Mouse (Mus musculus) heart, postnatal 25 days (tissue): ENCODE measurements around the gene Rnf168. TPM values are rescaled to one million over a fixed set of nuclear protein-coding genes. Genes with fewer than 3 reads are reported as not detected.
A peak's percentile ranks its signal among the peaks of the same experiment; 100 is the strongest.

Source experiments
- DNase-seq: peaks from one replicate; pipeline ENCODE4 v3.0.0; 2022; ENCODE audit warnings: low spot score
- intact Hi-C: fragments of 180-260 bp; cut with DNase I; formaldehyde crosslinking; loops from one replicate; pipeline ENCODE4 v1.15.1; 2025
- microRNA-seq: library from miRNA; unstranded; fragments of <30 nt; microRNA quantifications from one replicate; pipeline ENCODE4 v1.2.0, GENCODE M21; 2022
- total RNA-seq, 2 experiments: library from RNA; stranded (reverse); gene quantifications; 2 replicates each; pipeline ENCODE4 v1.2.3; 2021

The Rnf168 gene
- total RNA-seq, 2 experiments from 2014 or later, result 13.2 to 15.0 TPM

DNA sequence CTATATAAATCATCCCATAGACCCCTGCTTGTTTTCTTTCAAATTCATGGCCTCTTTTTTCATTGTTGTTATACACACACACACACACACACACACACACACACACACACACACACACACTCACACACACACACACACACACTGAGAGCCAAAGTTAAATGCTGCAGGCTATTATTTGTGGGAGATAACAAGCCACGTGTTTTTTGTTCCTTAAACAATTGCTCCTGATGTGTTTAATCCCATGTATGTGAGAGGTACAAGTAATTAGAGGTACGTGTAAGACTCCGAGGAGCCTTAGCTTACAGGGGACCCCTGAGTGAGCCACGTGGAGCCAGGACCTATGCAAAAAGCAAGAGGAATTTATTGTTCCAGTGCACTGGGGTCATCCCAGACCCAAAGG is 34.7 kb downstream of the Rnf168 start:
- intact Hi-C loops, result no loop called here
- no peak for DNase-seq

DNA sequence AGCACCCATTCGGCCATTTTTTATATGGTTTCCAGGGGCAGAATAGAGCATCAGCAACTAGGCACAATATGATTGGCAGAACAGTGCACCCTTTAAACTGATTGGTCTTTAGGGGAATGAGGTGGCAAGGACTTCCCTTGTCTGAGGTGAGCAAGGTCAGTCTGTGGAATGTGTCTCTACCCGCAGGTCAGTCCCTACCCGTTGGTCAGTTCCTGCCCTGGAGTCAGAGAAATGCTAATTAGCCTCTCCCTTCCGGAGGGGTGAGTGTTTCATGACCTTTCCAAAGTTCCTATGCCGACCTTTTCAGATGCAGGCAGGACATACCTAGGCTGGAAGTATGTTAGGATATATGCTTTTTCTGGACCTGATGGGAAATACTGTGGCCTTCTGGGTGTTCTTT is 35.1 kb downstream of the Rnf168 start:
- intact Hi-C loops, result no loop called here
- DNase-seq, result no peak

DNA sequence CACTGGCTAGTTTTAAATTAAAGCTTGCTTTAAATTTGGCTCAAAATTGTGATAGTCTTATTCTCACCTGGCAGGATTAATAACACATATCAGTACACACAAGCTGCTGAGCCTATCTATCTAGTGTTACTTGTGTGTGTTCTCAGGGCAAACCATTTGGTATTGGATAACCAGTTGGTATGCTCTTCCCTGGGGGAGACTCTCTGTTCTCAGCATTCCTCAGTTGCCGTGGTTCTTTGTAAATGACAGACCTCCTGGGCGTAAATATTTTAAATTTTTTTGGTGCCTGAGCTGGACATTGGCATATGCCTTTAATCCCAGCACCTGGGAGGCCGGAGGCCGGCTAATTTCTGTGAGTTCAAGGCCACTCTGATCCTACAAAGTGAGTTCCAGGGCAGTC is 35.6 kb downstream of the Rnf168 start:
- intact Hi-C loops, result no loop called here
- no peak for DNase-seq

DNA sequence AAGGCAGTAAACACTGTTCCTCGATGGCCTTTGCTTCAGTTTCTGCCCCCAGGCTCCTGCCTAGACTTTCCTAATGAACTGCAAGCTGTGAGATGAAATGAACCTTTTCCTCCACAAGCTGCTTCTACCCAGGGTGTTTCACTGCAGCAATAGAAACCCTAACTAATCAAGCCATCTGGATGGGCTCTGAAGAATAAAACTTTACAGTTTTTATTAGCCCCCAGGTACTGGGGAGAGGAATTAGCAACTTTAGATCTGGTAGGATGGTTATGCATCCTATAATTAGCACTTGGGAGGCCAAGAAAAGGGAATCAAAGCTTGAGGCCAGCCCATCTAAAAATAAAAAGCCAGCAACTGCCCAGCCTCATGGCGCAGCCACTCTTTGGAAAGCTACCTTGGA is 39.3 kb downstream of the Rnf168 start:
- intact Hi-C loops, result no loop called here
- DNase-seq, result no peak

DNA sequence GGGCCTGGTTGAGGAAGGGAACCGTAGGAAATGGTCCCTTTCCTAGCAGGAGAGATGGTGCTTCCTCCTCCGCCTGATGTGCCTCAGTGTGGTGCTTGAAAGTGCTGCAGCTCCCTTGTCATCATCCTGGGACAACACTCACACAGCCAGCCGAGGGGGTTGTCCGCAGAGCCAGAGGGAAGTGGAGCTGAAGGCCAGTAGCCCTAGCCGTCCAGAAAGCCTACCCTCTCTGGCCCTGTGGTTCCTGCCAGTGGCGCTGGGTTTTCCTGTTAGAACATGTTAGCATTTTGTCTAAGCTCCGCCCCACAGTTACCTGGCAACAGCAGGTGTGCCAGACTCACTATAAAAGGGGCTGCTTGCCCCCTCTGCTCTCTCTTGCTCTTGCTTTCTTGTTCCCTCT is 46.7 kb downstream of the Rnf168 start:
- intact Hi-C loops, result no loop called here
- no peak for DNase-seq

DNA sequence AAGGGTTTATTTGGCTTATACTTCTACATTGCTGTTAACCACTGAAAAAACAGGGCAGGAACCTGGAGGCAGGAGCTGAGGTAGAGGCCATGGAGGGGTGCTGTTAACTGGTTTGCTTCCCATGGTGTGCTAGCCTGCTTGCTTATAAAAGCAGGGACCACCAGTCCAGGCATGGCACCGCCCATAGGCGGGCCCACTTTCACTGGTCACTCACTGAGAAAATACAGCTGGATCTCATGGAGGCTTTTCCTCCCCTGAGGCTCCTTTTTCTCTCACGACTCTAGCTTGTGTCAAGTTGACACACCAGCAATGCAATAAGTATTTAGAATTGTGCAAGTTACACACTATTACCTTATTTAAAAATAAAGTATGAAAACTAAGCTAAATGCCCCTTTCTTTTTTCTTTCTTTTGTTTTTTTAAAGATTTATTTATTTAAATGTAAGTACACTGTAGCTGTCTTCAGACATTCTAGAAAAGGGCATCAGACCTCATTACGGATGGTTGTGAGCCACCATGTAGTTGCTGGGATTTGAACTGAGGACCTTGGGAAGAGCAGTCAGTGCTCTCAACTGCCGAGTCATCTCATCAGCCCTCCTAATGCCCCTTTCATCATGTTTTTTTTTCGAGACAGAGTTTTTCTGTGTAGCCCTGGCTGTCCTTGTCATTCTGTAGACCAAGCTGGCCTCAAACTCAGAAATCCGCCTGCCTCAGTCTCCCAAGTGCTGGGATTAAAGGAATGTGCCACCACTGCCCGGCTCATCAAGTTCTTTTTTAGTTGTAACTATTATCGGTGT is 53.8 kb downstream of the Rnf168 start:
- DNase-seq, result no peak
- intact Hi-C loops, result loop anchor here (5.0 kb wide), 2 partner anchors 54 to 101 kb away; partner anchors contain the start of genes Pcyt1a and Rnf168

DNA sequence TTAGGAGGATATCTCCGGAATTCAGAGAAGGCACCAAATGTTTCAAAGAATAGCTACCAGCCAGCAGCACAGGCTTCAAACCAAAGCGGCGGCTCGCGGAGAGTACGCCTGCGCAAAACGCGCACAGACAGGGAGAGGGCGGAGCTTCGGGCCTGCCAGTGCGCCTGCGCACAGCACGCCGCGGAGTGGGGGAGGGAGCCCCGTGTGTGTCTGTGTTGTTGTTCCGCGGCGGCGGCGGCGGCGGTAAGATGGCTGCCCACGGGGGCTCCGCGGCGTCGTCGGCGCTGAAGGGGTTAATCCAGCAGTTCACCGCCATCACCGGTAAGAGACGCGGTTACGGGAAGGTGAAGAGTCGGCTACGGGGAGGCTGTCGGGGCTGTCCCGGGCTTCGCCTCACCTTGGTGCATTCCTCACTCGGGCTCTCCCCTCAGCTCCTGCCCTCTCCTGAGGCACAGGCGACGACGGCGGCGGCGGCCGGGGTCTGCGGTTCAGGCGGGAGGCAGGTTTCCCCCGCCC is 54.8 kb downstream of the Rnf168 start, which contains the start of gene Ubxn7:
TSS of gene Ubxn7 (plus strand) at position 218 of the 516 bp plus-strand sequence.
- intact Hi-C loops, result loop anchor here (5.0 kb wide), 2 partner anchors 55 to 100 kb away; partner anchors contain the start of genes Pcyt1a and Rnf168

DNA sequence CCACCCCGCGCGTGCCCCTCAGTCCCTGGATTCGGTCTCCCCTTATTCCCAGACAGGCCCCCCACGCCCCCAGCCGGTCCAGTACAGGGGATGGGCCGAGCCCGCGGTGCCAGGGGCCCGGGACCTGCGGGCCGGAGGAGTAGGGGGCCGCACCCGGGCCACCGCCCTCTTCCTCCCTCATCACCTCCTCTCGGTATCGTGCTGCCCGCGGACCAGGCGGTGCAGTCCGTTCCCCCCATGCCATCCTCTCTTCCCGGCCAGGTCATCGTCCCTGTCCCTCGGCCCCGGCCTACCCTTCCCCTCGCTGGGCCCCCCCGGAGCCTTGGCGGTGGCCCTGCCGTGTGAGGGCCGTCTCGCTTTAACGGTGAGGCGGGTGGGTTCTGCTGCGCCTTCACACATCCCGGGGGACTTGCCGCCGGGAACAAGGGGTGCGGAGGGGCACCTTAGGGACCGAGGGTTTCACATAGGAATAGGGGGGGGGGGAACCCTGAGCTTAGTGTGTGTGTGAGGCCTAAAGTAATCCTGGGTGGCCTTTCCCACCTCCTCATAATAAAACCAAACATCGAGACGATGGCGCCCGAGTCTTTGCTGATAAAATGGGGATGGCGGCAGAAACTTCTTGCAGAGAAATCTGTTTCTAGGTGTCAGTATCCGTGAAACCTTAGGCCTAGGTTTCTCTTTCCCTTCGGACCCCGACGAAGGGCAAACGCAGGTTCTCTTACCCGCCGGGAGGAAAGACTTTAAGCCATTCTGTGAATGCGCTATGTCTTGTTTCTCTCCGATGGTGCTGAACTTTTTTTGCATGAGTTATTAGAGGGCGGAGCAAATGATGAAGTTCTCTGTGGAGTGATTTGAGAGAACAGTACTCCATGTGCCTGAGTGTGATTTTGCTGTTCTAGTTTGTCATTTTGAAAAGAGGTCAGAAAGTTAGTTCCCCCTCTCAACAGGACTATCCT is 55.6 kb downstream of the Rnf168 start:
- intact Hi-C loops, result loop anchor here (5.0 kb wide), 2 partner anchors 56 to 99 kb away; partner anchors contain the start of genes Pcyt1a and Rnf168
- peak; percentile 14 for DNase-seq

More for the DNA sequence above, 54.8 kb downstream of the Rnf168 start, which contains the start of gene Ubxn7:
- DNase-seq, result peak; percentile 95

DNA sequence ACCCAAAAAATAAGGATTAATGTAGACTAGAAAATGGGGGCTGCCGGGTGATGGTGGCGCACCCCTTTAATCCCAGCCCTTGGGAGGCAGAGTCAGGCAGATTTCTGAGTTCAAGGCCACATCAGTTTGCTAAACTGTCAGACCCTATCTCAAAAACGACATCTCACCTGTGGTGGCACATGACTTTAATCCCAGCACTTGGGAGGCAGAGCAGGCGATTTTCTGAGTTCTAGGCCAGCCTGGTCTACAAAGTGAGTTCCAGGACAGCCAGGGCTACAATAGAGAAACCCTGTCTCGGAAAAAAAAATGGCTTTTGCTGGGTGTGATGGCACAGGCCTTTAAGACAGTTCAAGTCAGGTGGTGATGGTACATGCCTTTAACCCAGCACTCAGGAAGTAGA is 57.9 kb downstream of the Rnf168 start:
- DNase-seq, result no peak
- intact Hi-C loops, result no loop called here

DNA sequence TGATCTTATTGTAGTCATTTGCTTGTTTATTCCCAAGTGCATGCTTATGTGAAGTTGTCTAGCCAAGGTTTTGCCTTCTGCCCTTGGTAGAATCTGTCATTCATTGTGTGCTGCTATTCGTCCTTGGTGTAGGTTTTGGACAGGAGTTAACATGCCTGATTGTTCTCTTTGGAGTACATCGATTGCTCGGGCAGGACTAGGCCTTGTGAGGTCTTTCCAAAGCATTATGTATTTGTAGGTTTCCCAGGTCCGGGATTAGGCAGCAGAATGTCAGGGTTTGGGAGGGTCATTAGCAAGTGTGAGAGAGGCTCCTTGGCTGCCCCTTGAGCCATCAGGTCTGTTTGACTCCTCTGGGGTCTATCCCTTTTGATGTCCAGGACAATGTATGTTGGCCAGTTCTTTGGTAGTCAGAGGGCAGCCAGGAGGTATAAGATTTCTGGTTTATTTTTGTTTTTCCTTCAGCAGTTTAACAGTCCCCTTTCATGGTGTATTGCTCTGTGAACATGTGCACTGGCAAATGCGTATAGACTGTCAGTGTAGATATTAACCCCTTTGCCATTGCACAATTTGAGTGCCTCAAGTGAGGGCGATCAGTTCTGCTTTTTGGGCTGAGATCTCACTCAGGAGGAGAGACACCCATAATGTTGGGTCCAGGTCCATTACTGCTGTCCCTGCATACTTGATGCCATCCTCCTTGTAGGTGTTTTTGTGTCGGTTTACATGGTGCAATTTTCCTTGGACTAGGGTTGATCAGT is 58.9 kb downstream of the Rnf168 start:
- intact Hi-C loops, result no loop called here
- DNase-seq, result no peak

DNA sequence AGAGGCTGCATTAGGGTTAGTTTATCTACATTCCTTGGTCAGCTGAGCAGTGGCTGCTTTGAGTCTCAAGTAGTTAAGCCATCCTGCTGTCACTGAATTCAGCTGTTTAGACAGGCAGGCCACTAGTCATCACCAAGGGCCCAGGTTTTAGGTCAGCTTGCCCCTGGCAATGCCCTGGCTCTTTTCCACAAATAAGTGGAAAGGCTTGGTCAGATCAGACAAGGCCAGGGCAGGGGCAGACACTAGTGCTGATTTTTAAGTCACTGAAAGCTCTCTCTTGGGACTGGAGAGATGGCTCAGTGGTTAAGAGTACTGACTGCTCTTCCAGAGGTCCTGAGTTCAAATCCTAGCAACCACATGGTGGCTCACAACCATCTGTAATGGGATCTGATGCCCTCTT is 59.7 kb downstream of the Rnf168 start:
- intact Hi-C loops, result no loop called here

DNA sequence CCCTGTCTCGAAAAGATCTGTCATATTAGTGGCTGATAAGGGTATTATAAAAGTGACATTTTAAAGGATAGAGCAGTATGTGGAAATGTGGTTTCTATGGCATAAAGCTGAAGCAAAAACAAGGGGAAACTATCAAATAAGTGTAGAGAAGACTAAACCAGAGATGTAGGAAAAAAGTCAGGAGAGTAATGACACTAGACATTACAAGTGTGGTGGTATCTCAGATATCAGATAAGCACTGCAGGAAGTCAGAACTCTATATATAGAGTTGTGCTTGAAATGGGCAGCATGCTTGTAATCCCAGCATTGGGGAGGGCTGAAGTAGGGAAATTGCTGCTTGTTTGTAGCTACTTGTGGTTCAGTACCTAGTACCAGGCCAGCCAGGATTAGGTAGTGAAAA is 63.2 kb downstream of the Rnf168 start:
- DNase-seq, result no peak
- intact Hi-C loops, result no loop called here

More for the DNA sequence above, 59.7 kb downstream of the Rnf168 start:
- no peak for DNase-seq

DNA sequence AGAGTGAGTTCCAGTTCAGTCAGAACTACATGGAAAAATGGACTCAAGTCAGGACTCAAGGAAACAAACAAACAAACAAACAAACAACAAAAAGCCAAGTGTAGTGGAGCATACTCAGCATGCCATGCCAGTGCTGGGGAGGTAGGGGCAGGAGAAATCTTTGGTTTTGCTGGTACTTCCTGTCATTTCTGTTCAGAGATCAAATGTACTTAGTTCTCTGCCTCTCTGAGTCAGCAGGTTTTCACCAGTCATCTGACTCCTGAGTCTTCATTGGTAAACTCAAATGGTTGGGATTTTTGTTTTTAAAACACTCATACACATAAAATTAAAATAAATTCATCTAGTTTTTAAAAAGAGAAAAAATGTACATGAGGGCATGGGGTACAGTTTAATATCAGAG is 68.3 kb downstream of the Rnf168 start:
- no peak for DNase-seq
- intact Hi-C loops, result no loop called here

DNA sequence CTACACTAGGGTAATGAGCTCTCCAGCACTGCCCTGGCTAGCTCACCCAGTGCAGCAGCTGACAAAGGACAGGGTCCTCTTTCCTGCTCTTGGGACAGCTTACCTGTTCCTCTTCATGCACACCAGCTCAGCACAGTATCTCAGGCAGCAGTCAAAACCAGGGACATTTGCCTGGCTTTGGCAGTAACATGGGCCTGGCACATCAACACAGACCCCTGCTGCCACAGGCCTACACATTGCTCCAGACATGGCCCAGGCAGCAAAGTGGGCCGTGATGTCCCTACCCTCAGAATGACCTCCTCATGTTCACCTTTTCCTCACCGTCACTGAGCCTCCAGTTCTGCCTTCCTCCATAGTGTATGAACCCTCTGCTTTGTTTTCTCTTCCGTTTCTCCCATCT is 73.5 kb downstream of the Rnf168 start:
- DNase-seq, result no peak
- intact Hi-C loops, result no loop called here

Small RNA genes within 50 kb of the gene (microRNA-seq; reads per million reads assigned to microRNA genes)
- gene Mir1946a, result not detected

Other genes starting within 250 kb of the Rnf168 start
- 10 to 100 TPM; 24.7 to 27.7 TPM for gene Pak2, start 198.1 kb upstream of the Rnf168 start, total RNA-seq
- gene Pigx, start 177.7 kb upstream of the Rnf168 start, total RNA-seq, result 10 to 100 TPM; 19.2 to 21.9 TPM
- gene Cep19, start 177.7 kb upstream of the Rnf168 start, total RNA-seq, result 10 to 100 TPM in 1 of 2 experiments, 1 to 10 TPM in 1; 8.9 to 10.9 TPM
- gene Nrros, start 111.9 kb upstream of the Rnf168 start, total RNA-seq, result 1 to 10 TPM; 5.3 to 5.6 TPM
- gene Bex6, start 97.6 kb upstream of the Rnf168 start, total RNA-seq, result not detected
- 10 to 100 TPM; 12.8 to 13.1 TPM for gene Fbxo45, start 30.3 kb upstream of the Rnf168 start, total RNA-seq
- 1 to 10 TPM; 7.2 to 7.8 TPM for gene Wdr53, start 30.2 kb upstream of the Rnf168 start, total RNA-seq
- gene Smco1, start 6.0 kb upstream of the Rnf168 start, total RNA-seq, result 10 to 100 TPM; 25.6 to 30.3 TPM
- gene Ubxn7, start 54.8 kb downstream of the Rnf168 start, total RNA-seq, result 10 to 100 TPM; 22.9 to 24.0 TPM
- not detected for gene Tm4sf19, start 123.0 kb downstream of the Rnf168 start, total RNA-seq
- 1 to 10 TPM; 7.4 to 8.0 TPM for gene Tctex1d2, start 142.2 kb downstream of the Rnf168 start, total RNA-seq
- gene Pcyt1a, start 153.5 kb downstream of the Rnf168 start, total RNA-seq, result 100 to 1,000 TPM; 122 to 126 TPM
- gene Slc51a, start 210.4 kb downstream of the Rnf168 start, total RNA-seq, result under 1 TPM; 0.75 to 0.95 TPM
- not detected for gene Zdhhc19, start 218.8 kb downstream of the Rnf168 start, total RNA-seq